Mouse (Mus musculus): ENCODE results near the gene AC192777.2.
"Not testable (repeated sequence)": the region's sequence is repeated elsewhere in the genome, so short reads cannot be mapped to it uniquely, and the experiment has no call there.

Gene AC192777.2

GRCm38 (mm10) chr17:40095150-40095549 is at the start of gene AC192777.2:
TSS of gene AC192777.2 (plus strand) at chr17:40095450.
- not testable (repeated sequence) for DNase-seq

- not testable (repeated sequence) for DNase-seq
Observed at GRCm38 (mm10) chr17:40116172-40116571, 20.9 kb downstream of the AC192777.2 start.

GRCm38 (mm10) chr17:40116877-40117276 is 21.6 kb downstream of the AC192777.2 start:
- not testable (repeated sequence) for DNase-seq

All from lung, postnatal 10 days (tissue).